Mouse (Mus musculus) thymus, postnatal 14 days (tissue): Measurements from ENCODE around the gene Samd1.
"Not testable (repeated sequence)": the region's sequence is repeated elsewhere in the genome, so short reads cannot be mapped to it uniquely, and the experiment has no call there.

Experiments
- DNase-seq: peaks from one replicate; pipeline ENCODE4 v3.0.0; 2021

The Samd1 gene

DNA sequence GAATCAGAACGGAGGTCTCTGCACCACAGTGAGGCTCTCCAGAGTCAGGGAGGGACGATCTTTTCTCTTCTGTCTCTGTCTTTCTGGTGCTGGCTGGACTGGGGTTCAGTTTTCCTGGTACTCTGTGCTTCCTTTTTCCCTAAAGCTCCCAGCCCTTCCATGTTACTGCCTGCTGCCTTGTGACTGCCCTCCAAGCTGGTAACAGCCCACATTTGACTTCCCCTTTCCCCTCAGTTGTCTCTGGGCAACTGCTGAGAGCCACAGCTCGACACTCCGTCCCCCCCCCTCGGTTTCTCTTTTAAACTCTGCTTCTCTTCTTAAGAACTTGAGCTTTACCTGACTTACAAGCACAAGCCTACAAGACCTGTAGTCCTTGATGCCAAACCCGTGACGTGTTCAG lies 8.2 kb upstream of the Samd1 start:
- DNase-seq = no peak

DNA sequence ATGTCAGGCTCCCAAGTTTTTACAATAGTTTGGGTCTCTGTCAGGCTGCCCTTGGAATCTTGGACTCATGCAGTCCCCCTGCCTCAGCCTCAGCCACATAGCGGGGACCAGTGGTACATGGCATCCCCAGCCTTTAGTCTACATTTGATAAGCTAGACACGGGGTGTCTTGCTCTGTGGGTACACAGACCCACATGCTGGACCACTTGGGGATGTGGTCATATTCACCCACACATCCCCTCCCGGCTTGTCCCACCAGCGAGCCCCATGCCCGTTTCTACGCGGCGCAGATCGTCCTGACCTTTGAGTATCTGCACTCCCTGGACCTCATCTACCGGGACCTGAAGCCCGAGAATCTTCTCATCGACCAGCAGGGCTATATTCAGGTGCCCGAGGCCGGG lies 7.3 kb upstream of the Samd1 start:
- DNase-seq = no peak

DNA sequence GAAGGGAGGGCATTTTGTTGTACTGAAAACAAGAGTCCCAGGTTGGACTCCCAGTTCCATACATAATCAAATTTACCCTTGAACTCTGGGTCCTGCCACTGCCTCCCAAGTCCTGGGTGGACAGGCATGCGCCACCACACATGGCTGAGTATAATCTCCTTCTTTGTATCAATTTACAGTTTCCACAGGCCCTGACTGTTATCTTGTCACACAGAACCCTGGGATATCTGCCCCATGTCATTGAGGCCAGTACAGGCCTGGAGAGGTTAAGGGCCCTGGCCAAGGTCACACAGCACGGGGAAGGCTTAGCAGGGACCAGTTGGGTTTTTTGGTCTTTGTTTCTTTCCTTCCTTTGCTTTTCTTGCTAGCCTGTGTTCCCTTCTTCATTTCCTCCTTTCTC lies 5.0 kb upstream of the Samd1 start:
- DNase-seq = no peak

DNA sequence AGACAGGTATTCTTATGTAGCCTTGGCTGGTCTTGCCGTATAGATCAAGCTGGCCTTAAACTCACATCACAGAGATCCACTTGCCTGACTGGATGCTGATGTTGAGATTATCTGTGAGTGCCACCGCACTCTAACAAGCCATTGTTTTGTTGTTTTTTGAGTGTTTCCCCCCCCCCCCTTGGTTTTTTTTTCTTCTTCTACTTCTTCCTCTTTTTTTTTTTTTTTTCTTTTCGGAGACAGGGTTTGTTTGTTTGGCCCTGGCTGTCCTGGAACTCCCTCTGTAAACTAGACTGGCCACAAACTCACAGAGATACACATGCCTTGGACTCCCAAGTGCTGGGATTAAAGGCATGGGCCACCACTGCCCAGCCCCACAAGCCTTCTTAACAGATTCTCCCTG lies 3.4 kb upstream of the Samd1 start:
- DNase-seq = no peak

DNA sequence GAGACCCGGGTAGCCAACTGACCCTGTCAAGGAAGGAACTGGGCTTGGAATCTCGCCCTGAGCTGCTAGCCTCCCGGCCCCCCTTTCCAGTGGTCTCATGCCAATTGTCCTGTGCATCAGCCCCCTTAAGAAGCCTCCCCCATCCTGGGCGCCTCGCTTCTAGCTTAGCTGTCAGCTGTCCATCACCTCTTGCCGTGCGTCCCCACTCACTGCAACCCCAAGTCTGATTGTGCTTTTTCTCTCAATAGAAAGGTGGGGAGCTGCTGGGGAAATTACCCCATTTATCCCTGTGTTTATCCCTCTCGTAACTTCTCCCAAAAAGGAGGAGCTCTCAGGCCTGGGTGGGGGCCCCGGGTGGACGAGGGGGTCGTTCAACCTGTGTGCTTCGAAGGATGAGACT lies 1.5 kb upstream of the Samd1 start:
- DNase-seq = peak; percentile 24

DNA sequence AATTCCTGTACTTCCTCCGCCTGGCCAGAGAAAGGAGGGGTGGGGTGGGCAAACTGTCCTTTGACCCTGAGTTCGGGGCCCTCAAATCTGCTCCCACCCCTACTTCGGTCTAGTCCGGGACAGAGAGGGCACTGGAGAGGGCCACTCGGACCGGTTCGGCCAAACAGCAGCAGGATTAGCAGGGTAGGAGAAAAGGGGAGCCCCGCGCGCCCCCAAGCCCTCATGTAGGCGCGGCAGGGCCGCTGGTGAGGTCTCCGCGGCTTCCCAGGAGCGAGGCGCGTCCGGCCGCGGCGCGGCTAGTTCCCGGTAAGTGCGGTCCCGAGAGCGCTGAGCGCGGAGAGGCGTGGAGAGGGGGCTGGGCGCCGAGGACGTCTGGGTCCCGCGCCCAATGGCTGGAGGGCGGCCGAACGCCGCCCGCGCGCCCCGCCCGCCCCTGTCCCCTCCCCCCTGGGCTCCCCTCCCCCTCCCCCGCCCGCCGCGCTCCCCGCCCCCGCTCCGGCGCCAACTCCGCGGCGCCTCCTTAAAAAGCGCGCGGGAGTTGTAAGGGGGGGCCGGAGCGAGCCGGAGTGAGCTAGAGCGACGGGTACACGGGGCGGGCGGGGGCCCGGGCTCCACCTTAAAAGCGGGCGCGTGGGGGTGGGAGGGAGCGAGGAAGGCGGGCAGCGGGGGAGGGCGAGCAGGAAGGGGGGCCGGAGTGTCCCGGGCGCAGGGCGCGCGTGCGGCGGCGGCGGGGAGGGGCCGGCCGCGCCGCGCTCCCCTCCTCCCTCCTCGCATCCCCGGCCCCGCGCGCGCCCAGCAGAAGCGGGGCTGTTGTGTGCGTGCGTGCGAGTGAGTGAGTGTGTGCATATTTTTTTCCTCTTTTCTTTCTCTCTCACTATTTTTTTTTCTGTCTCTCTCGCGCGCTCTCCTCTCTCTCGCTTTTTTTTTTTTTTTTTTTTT lies 636 bp upstream of the Samd1 start:
- peak; percentile 86 for DNase-seq

DNA sequence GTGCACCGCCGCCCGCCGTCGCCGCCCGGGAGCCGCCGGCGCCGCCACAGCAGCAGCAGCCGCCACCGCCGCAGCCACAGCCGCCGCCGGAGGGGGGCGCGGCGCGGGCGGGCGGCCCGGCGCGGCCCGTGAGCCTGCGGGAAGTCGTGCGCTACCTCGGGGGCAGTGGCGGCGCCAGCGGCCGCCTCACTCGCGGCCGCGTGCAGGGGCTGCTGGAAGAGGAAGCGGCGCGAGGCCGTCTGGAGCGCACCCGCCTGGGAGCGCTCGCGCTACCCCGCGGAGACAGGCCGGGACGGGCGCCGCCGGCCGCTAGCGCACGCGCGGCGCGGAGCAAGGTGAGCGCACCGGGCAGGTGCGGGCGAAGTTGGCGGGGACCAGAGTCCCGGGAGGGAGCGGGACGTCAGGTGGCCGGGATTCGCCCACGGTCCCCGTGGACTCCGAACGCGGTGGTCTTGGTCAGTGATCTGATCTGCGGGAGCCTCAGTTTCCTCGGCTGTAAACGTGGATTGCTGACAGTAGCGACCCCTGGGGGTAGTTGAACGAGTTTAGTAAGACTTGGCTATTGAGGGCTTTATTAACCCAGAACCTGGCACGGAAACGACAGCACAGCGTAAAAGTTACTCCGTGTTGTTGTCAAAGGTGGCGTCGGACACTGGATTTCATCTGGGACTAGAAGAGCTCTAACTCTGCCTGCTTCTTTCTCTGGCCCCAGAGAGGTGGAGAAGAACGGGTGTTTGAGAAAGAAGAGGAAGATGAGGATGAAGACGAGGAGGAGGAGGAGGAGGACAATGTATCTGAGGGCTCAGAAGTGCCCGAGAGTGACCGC lies 972 bp downstream of the Samd1 start:
- DNase-seq = peak; percentile 83

DNA sequence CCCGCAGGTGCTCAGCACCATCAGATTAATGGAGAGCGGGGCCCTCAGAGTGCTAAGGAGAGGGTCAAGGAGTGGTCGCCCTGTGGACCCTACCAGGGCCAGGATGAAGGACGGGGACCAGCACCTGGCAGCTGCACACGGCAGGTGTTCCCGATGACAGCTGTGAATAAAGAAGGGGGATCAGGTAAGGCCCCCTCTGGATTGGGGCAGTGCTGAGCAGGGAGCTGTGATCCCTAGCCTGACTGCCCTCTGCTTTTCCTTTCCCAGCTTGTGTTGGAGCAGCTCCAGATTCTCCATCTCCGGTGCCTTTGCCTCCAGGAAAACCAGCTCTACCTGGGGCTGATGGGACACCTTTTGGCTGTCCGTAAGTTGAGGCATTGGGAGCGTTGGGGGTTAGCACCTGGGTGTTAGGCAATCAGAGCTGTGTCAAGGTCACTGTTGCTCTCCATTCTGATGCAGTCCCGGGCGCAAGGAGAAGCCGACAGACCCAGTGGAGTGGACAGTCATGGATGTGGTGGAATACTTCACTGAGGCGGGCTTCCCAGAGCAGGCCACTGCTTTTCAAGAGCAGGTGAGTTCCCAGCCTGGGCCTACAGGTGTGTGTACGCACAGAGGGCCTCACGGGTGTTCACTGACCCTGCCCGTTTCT lies 1.7 kb downstream of the Samd1 start:
- peak; percentile 18 for DNase-seq

DNA sequence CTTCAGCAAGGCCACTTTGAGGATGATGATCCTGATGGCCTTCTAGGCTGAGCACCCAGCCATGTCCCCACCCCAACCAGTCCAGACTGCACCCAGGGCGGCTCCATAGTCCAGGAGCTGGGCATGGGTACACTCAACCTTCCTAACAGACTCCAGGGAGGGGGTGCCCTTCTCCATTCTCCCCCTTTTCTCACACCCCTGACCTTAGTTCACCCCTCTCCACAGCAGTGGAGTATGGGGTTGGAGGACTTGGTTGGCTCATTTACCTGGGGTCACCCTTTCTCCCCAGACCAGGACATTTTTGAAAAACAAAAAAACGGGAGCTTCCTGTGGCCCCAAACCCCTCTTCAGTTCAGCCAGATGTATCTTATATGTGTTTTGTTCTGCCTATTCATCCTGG lies 2.4 kb downstream of the Samd1 start:
- DNase-seq = no peak

DNA sequence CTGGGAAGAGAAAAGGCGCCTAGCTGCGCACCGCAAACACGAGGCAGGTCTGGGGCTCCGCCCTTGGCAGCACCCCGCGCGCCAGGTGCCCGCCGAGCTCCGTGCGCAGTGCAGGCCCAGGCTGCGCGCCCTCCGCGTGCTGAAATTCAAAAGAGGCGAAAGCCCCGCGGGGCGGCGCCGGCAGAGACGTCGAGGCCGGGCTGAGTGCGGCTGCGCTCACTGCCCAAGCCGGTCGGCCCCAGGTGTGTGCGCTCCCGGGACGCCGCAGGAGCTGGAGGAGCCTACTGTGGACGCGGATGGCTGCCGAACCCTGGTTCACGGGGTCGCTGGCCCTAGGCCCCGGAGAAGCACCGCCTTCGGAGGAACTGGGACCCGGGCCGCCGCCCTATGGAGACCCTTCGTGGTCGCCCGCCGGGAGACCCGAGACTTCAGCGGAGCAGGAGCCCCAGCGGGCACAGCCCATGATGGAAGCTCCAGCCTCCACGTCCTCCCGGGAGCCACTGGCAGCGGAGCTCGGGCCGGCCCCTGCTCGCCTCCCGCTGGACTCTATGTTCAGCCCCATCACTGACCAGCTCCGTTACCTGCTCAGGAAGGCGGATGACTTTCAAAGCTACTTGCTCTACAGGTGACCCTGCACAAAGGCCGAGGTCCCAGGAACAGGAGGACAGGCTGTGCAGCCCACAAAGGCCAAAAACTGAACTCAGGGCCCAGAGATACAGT lies 4.0 kb downstream of the Samd1 start, which contains the start of gene 1700067K01Rik:
Gene 1700067K01Rik (plus strand): TSS at position 222 of the 720 bp plus-strand sequence.
- DNase-seq = no peak

DNA sequence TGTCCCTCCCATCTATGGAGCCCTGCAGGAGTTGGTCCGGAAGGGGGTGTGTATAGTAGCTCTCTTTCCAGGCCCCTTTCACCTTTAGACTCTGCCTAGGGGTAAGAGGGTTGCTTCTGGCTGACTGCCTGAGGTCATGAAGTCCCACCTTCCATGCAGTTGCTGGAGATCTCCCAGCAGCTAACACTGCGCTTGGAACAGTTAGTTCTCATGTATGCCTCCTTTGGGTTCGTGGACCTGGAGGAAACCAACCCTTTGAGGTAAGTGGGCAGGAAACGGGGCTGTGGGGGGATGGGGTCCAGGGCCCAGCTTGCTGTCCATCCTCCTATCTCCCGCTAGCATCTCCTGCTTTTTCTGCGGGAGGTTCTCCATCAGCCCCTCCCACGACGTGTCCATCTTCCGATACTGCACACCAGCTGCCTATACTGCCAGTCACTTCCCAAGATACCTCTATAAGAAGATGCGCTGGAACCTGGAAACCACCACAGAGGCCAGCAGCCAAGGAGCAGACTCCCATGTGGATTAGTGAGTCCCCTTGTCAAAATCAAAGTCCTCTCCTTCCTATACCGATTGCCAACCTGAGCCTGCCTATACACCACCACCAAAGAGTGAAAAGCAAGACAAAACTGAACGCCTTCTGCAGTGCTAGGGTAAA lies 5.6 kb downstream of the Samd1 start:
- DNase-seq = no peak

DNA sequence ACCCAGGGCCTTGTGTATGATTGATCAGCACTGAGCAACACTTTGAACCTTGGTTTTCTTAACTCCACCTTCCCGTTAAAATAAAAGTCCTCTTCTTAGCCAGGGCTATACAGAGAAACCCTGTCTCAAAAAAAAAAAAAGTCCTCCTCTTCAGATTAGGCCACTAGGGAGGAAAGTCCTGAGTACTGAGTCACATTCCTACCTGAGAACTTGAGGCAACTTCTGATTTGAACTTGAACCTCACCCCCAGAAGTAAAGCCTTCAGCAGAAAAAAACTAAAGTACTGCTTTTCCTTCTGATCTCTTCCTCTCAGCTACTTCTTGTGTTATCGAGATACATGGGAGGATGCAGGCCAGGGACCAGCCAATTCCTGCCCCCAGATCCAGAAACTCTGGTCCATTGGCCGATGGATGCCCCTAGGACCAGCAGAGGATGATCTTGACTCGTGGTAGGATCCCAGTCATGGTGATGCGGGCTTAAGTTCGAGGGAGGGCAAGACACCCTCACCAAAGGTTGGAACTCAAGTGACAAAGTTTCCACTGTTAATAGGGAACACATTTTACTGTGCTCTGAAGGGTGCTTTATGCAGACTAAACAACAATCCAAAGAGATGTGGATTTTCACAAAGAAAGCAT lies 6.3 kb downstream of the Samd1 start:
- no peak for DNase-seq

DNA sequence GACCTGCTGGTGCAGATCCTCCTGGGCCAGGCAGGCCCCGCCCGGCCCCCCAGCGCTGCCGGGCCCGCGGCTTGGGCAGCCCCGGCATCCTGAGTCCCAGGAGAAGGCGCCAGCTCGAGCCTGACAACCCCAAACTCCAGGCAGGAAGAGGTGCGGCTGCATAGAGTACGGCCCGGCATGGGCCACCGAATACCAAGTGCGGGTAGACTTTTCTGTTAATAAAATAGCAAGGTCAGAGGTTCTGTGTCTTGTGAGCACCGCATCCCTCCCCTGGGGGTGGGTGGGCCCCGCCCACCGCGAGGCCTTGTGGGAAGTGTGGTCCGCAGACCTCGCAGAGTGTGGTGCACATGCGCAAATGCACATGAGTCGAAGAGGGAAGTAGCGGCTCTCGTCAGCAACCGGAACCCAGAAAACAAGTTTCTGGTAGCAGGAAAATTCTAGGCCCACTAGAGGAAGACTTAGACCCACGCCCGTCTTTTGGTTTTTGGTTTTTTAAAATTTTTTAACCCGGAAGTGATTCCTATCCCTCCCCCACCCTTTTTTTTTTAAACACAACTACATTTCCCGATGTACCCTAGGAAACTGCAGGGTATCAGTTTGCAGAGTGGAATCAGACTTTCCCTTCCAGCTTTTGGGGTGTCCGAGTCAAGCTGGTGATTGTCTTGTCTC lies 7.2 kb downstream of the Samd1 start:
- DNase-seq = peak; percentile 97

DNA sequence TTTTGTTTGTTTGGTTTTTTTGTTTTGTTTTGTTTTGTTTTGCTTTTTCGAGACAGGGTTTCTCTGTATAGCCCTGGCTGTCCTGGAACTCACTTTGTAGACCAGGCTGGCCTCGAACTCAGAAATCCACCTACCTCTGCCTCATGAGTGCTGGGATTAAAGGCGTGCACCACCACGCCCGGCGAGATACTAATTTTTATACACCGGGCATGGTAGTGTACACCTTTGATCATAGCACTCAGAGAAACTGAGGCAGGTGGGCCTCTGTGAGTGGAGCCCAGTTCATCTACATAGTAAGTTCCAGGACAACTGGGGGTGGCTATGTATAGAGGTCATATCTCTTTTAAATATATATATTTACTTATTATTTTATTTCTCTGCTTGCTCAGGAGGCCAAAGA lies 8.0 kb downstream of the Samd1 start:
- DNase-seq = not testable (repeated sequence)

DNA sequence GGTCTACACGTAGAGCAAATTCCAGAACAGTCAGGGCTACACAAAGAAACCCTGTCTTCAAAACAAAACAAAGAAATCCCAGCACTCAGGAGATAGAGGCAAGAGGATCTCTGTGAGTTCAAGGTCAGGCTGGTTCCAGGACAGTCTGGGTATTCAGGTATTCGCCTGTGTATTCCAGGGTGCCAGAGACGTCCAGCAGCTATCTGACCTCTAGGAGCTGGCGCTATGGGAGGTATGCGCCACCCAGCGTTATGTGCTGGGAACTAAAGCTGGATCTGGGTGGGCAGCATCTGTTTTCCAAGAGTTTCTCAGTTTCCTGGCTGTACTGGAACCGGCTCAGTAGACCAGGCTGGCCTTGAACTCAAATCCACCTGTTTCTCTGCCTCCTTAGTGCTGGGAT lies 10.9 kb downstream of the Samd1 start:
- DNase-seq = no peak

DNA sequence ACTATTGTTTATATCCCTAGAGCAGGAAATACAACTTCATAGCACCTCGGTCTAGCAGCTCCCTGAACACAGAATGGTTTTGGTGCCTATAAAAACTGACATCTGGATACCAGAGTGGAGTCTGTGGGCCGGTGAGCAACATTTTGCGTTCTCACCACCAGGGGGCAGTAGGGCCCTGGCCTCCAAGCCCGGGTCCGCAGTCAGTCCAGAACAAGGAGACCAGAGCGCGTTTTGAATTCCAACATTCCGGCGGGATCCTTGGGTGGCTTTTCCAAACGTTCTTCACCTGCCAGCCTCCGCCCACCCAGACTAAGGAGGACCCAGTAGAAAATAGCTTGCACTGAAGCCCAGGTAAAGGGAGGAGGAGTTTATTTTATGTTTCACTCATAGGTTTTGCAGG lies 12.4 kb downstream of the Samd1 start:
- peak; percentile 84 for DNase-seq

DNA sequence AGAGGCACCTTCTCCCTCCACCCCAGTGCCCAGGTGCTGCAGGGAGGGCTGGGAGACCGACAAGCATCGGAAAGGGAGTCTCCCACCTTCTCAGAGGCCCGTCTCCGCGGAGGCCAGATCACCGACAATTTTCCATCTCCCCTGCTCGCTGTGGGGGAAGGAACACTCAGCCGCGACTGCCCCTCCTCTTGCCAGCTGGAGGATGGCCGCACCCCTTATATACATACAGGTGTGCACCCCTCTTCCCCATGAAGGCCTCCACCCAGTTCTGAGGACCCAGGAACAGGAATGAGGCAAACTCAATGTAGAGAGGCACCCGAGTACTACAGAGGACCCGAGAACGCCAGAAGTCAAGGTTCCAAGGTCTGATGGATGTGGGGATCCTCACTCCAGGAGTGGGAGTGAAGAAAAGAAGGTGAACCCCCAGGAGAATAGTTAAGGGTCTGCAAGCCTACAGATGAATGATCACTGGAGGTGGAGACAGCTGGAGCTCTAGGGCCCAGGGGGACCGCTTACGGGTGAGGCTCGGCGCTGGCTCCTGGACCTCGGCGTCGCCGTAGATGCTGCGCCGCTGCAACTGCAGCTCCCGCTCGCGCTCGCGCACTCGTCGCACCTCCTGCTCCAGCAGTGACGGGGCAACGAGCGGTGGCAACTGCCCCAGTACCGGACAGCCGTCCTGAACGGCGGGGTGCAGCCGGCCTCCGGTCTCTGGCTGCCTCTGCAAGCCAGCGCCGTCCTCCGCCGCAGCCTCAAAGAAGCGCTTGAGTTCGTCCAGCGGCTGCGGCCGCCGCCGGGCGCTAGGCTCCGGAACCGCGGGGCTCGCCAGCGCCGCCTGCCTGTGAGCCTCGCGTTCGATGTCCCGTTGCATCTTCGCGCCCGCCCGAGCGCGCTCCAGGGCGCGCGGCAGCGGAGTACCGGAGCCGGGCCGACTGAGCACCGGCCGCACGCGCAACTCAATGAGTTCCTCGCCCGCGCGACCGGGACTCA lies 13.4 kb downstream of the Samd1 start:
- DNase-seq = peak; percentile 75

DNA sequence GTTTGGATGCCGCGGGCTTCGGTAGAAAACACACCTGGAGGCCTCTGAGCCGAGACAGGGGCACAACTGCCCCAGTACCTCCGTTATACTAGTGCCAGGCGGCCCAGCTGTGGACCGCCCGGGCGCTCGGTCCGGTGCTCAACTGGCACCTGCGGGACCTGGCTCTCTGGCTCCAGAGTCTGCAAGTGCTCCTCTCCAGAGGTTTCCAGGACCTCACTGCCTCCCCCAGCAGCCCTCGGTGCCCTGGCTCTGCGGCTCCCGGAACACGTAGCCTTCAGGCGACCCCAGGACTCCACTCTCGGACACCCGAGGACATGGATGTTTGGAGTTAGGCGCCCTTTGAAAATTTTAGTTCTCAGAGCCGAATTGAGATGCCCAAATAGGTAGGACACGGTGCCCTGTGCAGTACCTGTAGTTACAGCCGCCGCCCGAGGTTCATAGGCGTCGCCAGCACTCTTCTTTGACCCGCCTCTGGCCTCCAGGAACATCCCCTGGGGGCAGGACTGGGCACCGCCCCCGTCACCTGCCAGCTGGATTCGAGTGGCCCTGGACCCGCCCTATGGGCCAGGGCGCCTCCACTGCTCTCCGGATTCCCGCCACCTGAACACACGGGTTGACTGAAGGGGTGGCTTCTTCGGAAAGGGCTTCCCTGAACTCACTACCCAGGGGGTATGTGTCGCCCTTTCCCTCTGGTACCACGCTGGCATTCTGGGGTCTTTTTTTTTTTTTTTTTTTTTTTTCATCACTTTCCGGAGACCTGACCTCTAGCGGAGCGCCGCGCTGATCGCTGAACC lies 14.4 kb downstream of the Samd1 start, which contains the start of gene 2210011C24Rik:
Gene 2210011C24Rik (minus strand): TSS at position 467 of the 794 bp plus-strand sequence.
- DNase-seq = no peak
